Mouse (Mus musculus) kidney, postnatal 0 days (tissue): ENCODE data around the gene Nat9. TPM values are rescaled to one million over a fixed set of nuclear protein-coding genes. Genes with fewer than 3 reads are reported as not detected.

ENCODE experiments used
- ATAC-seq: fragments of 200-750 bp; cut with Nextera tagmentation; replicated peaks from 2 replicates; pipeline ENCODE4 v1.8.0; 2017; ENCODE audit warnings: low read depth, moderate number of reproducible peaks, moderate TSS enrichment, moderate library complexity; ENCODE audit not compliant: low FRiP score
- DNase-seq: peaks from one replicate; pipeline ENCODE4 v3.0.0-alpha.2; 2016; ENCODE audit warnings: low spot score
- H3K27ac ChIP-seq: fragments of 300-500 bp; sonication (generic); 2 replicates; pipeline ENCODE4 v1.5.1; 2014; ENCODE audit warnings: mild to moderate bottlenecking
- H3K27me3 ChIP-seq: fragments of 300-500 bp; sonication (generic); 2 replicates; pipeline ENCODE4 v1.6.1; 2014; ENCODE audit warnings: low read length, mixed read lengths; ENCODE audit not compliant: insufficient read depth
- H3K36me3 ChIP-seq: fragments of 300-500 bp; sonication (generic); 2 replicates; pipeline ENCODE4 v1.6.1; 2014; ENCODE audit warnings: low read length, mixed read lengths; ENCODE audit not compliant: insufficient read depth
- H3K4me1 ChIP-seq: fragments of 300-500 bp; sonication (generic); replicated peaks from 2 replicates; pipeline ENCODE4 v1.6.1; 2014; ENCODE audit warnings: antibody characterized with exemption, low read length, mixed read lengths; ENCODE audit not compliant: insufficient read depth
- H3K4me2 ChIP-seq: fragments of 300-500 bp; sonication (generic); 2 replicates; pipeline ENCODE4 v1.6.1; 2014; ENCODE audit warnings: mild to moderate bottlenecking, low read length, moderate library complexity, mixed read lengths
- H3K4me3 ChIP-seq: fragments of 300-500 bp; sonication (generic); replicated peaks from 2 replicates; pipeline ENCODE4 v1.5.1; 2014; ENCODE audit warnings: low read depth, low read length
- H3K9ac ChIP-seq: fragments of 300-500 bp; sonication (generic); 2 replicates; pipeline ENCODE4 v1.6.1; 2014; ENCODE audit warnings: low read depth, low read length
- H3K9me3 ChIP-seq: fragments of 300-500 bp; sonication (generic); replicated peaks from 2 replicates; pipeline ENCODE4 v1.6.1; 2016; ENCODE audit warnings: low read length, inconsistent platforms, mixed read lengths
- CTCF ChIP-seq: IDR thresholded peaks from 2 replicates; pipeline ENCODE4 v1.5.1; 2016; ENCODE audit warnings: antibody characterized with exemption, low read depth, mild to moderate bottlenecking, moderate library complexity
- WGBS: fragments of 180-500 bp; shearing (Covaris S2); extraction: QIAGEN DNeasy Blood & Tissue Kit; methylation state at CpG from one replicate; pipeline ENCODE4 v1.1.7; 2014; 5-methylcytosine and 5-hydroxymethylcytosine counted together
- polyA plus RNA-seq: library from polyadenylated mRNA; unstranded; fragments of >200 nt; fragmentation: Nextera tagmentation; extraction: Ambion mirVana; gene quantifications from 2 replicates; pipeline ENCODE4 v1.2.1, GENCODE M21; 2015

Nat9 gene
- polyA plus RNA-seq, 1 experiment from 2014 or later, result 26.8 TPM

- H3K9ac ChIP-seq, result no peak overlapping the region
- WGBS, result 55% methylated on average over 18 of the region's 18 CpGs
- no peaks in the 10 kb centered on the region for H3K9me3 ChIP-seq
- ATAC-seq (no peak), DNase-seq (no peak)
- no peak overlapping the region for H3K4me3 ChIP-seq
- no peaks in the 10 kb centered on the region for H3K27me3 ChIP-seq
- no peak overlapping the region for H3K4me2 ChIP-seq
- 0 out of 2 replicates have a peak, but pooled peaks cover 4% of the 10 kb centered on the region for H3K4me1 ChIP-seq
- no peak overlapping the region for H3K27ac ChIP-seq
- no peak for TF ChIP-seq CTCF
- no peaks in the 10 kb centered on the region for H3K36me3 ChIP-seq
Observed at GRCm38 (mm10) chr11:115217439-115218410, 30.1 kb upstream of the Nat9 start.

- no peak for TF ChIP-seq CTCF
- peak; percentile 62 for ATAC-seq
- WGBS, result 31% methylated on average over 5 of the region's 5 CpGs
Observed at GRCm38 (mm10) chr11:115215123-115215522, 27.5 kb upstream of the Nat9 start.

DNA sequence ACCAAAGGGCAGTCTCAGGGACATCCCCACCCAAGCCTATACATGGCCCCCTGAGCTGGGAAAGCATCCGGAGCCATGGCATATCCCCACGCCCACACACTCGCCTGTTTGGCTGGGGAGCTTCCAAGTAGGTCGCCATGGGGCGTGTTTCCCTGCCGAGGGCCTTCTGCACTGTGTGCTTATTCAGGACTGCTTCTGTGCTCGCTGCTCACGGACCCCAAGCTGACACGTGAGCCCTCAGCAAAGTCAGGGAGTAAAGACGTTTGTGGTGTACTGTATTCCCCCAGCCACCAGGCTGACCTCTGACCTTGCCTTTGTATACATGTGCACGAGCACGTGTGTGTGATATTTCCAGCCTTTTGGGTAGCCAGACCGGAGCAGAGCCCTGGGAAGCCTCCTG is 24.5 kb upstream of the Nat9 start:
- 40% methylated on average over 13 of the region's 13 CpGs for WGBS
- Histone ChIP-seq H3K36me3 (peaks cover 7% of the 10 kb centered on the region; the same call in 1 of the 2 replicates), H3K9me3 (no peaks in the 10 kb centered on the region), H3K27me3 (no peaks in the 10 kb centered on the region), H3K27ac (no peak overlapping the region), H3K4me3 (no peak overlapping the region), H3K4me2 (no peak overlapping the region), H3K4me1 (no peaks in the 10 kb centered on the region), H3K9ac (no peak overlapping the region)
- ATAC-seq (no peak; the same call in 1 of the 2 replicates), DNase-seq (no peak)
- no peak for TF ChIP-seq CTCF

More at GRCm38 (mm10) chr11:115215123-115215522, 27.5 kb upstream of the Nat9 start:
- no peak overlapping the region for H3K9ac ChIP-seq
- H3K4me1 ChIP-seq, result 0 out of 2 replicates have a peak, but pooled peaks cover 4% of the 10 kb centered on the region
- H3K4me3 ChIP-seq, result no peak overlapping the region
- no peaks in the 10 kb centered on the region for H3K36me3 ChIP-seq
- peak; percentile 14 for DNase-seq
- no peak overlapping the region for H3K4me2 ChIP-seq
- H3K27me3 ChIP-seq, result no peaks in the 10 kb centered on the region
- 0 out of 2 replicates have a peak overlapping the region, but pooled peaks have one; percentile 19 for H3K27ac ChIP-seq
- H3K9me3 ChIP-seq, result no peaks in the 10 kb centered on the region

DNA sequence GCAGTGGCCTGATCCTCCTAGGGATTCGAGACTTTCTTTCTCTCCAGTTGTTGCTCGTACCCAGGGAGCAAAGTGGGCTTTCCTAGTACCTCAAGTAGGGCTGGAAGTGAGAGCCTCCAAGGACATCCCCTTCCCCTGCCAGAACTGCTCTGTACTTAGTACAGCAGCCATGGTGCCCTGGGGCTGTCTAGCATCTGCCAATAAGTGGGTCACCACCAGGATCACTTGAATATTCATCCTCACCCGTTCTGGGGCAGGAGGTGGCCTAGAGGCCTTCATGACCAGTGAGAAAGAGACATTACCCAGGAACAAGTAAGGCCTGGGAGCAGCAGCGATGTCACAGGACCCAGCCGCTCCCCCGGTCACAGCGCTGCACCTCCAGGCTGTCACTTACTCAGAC is 22.3 kb upstream of the Nat9 start:
- no peaks in the 10 kb centered on the region for H3K9me3 ChIP-seq
- ATAC-seq (no peak), DNase-seq (no peak)
- H3K36me3 ChIP-seq, result peaks cover 23% of the 10 kb centered on the region
- H3K4me3 ChIP-seq, result no peak overlapping the region
- no peaks in the 10 kb centered on the region for H3K4me1 ChIP-seq
- WGBS, result 86% methylated on average over 7 of the region's 7 CpGs
- TF ChIP-seq CTCF, result no peak
- no peaks in the 10 kb centered on the region for H3K27me3 ChIP-seq
- no peak overlapping the region for H3K4me2 ChIP-seq
- no peak overlapping the region for H3K9ac ChIP-seq
- H3K27ac ChIP-seq, result no peak overlapping the region

DNA sequence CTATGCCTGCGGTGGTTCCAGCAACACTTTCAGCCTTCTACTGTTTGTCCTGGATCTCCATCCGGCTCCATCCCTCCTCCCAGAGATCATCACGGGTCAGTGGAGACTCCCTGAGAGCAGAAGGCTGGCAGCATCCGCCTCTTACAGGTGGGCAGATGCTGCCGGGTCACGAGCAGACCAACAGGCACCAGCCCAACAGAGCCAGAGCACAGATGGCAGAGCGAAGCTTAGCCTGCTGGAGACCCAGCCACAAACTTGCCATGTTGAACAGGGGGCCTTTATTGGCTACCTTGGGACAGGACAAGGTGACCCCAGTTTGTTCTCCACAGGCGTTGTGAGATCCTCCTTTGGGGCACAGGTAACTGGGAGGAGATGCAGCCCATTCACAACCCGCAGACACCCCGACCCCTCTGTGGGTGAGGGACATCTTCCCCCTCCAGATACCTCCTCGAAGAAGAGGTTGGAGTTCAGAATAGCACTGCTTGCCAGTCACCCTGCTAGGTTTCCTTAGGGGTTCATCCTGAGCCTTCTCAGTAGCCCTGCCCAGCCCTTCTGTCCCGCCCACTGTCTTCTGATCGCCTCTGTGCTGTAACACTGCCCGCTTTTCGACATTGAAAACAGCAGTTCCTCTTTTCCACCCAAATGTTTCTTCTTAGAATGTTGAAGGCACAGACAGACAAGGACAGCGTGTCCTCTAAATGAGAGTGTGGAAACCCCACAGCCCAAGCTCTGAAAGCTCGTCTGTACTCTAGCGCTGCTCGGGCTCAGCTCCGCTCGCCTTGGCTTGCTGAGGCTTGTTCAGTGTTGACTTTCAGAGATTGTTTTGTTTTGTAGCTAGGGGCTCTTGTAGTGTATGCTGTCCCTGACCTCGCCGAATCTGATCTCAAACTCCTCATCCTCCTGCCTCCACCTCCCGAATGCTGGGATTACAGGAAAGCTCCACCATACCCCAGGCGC is 21.4 kb upstream of the Nat9 start:
- Histone ChIP-seq H3K27me3 (no peaks in the 10 kb centered on the region), H3K4me1 (no peaks in the 10 kb centered on the region), H3K9me3 (no peaks in the 10 kb centered on the region), H3K27ac (no peak overlapping the region), H3K4me2 (no peak overlapping the region), H3K36me3 (peaks cover 27% of the 10 kb centered on the region), H3K4me3 (no peak overlapping the region), H3K9ac (no peak overlapping the region)
- no peak for DNase-seq
- TF ChIP-seq CTCF, result no peak
- WGBS, result 70% methylated on average over 25 of the region's 25 CpGs
- no peak for ATAC-seq

DNA sequence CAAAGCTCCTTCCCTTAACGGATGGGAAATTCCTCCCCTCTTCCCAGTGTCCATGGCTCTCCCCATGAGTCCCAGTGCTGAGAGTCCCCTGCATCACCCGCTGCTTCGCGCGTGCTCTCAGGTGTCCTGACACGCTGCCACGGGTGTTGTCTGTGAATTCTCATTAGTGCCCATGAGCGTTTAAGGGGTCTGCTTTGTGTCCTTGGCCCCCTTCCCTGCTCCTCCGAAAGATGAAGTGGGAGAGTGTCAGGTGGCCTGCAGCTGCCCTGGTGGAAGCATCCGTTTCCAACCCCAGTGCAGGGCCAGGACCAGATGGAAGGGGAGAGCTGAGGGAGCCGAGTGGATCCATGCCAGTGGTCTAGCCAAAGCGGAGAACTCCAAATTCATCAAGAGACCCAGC is 20.5 kb upstream of the Nat9 start:
- Histone ChIP-seq H3K36me3 (peaks cover 27% of the 10 kb centered on the region), H3K9ac (no peak overlapping the region), H3K4me2 (no peak overlapping the region), H3K4me1 (no peaks in the 10 kb centered on the region), H3K27ac (no peak overlapping the region), H3K4me3 (no peak overlapping the region), H3K27me3 (no peaks in the 10 kb centered on the region), H3K9me3 (no peaks in the 10 kb centered on the region)
- ATAC-seq, result no peak
- WGBS, result 80% methylated on average over 12 of the region's 12 CpGs
- DNase-seq, result no peak
- TF ChIP-seq CTCF, result no peak
